ENCODE assay signal across 24 mouse cellular contexts in the genomic region with DNA sequence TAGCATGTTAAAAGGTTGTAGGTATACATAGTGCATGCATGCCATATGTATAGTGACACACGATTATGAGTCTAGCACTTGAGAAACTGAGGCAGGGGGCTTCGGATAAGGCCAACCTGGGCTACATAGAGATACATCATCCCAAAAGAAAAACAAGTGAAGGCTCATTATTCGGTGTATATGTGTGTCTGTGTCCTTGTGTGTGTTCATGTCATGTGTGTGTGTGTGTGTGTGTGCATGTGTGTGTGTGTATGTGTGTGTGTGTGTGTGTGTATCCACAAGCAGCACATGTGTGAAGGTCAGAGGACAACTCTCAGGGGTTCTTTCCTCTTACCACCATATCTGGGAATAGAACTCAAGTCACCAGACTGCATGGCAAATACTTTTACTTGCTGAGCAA. TPM values are rescaled to one million over a fixed set of nuclear protein-coding genes. Genes with fewer than 3 reads are reported as not detected.
DNase-seq lines count a peak whose midpoint lies in the region; ATAC-seq and TF ChIP-seq lines count a peak whose summit lies in the region.
"Had no signal": no experiment of that assay in that cellular context is flagged by ENCODE, and none has a peak within 500 bp of the region (broad histone marks: within the 10 kb centered on the region; RNA-seq: fewer than 3 reads in every experiment).

No protein-coding gene starts in this region.

- TF ChIP-seq POLR2A in bone marrow macrophage, adult 2 months (IDR thresholded peaks at IDR 0.05; ENCODE audit: borderline replicate concordance, low read depth, low read length), result no peak

- no peak overlapping the region for H3K4me3 ChIP-seq in heart, embryonic 11.5 days (ENCODE audit: low read depth, low read length)
- no peak overlapping the region for H3K4me3 ChIP-seq in heart, embryonic 15.5 days
- H3K4me3 ChIP-seq in bone marrow macrophage, adult 2 months (ENCODE audit: insufficient read depth, low read length), result no peak overlapping the region
- H3K4me3 ChIP-seq in heart, embryonic 16.5 days (ENCODE audit: low read length), result no peak overlapping the region
- H3K4me3 ChIP-seq in midbrain, embryonic 14.5 days (replicated peaks; ENCODE audit: low read depth, low read length), result no peak overlapping the region
- H3K4me3 ChIP-seq: embryonic facial prominence, embryonic 15.5 days; erythroblast, embryonic 14.5 days; forebrain, embryonic 10.5 days; gastrocnemius, adult 2 months; hindbrain, embryonic 12.5 days had no signal

- intact Hi-C loops in heart, postnatal 14 days (cut with DNase I), result no loop called here
- intact Hi-C loops in heart, postnatal 25 days (cut with DNase I), result no loop called here

- ATAC-seq in heart, embryonic 11.5 days (replicated peaks; ENCODE audit: insufficient number of reproducible peaks, low FRiP score, low TSS enrichment), result no peak
- ATAC-seq in heart, embryonic 15.5 days (replicated peaks; ENCODE audit: insufficient number of reproducible peaks, insufficient read depth, low FRiP score, low read depth), result no peak
- no peak for ATAC-seq in heart, embryonic 16.5 days (replicated peaks; ENCODE audit: extremely low read depth, insufficient read depth, low FRiP score)
- ATAC-seq in midbrain, embryonic 14.5 days (ENCODE audit: low FRiP score, low TSS enrichment), result no peak
- ATAC-seq: forebrain, embryonic 14.5 days; hindbrain, embryonic 16.5 days; inflammation-experienced regulatory T-cells, adult 6 months; intestine, postnatal 0 days had no signal

- no peak overlapping the region for H3K4me2 ChIP-seq in heart, embryonic 11.5 days
- no peak overlapping the region for H3K4me2 ChIP-seq in heart, embryonic 15.5 days
- H3K4me2 ChIP-seq in heart, embryonic 16.5 days (ENCODE audit: low read depth, low read length), result no peak overlapping the region
- H3K4me2 ChIP-seq in midbrain, embryonic 14.5 days (ENCODE audit: low read length), result no peak overlapping the region
- H3K4me2 ChIP-seq: embryonic facial prominence, embryonic 15.5 days; hindbrain, embryonic 12.5 days had no signal

- no peak overlapping the region for H3K9ac ChIP-seq in heart, embryonic 11.5 days (ENCODE audit: low read depth, low read length)
- H3K9ac ChIP-seq in heart, embryonic 15.5 days, result no peak overlapping the region
- H3K9ac ChIP-seq in heart, embryonic 16.5 days (ENCODE audit: low read length), result no peak overlapping the region
- H3K9ac ChIP-seq in midbrain, embryonic 14.5 days (replicated peaks; ENCODE audit: low read length), result no peak overlapping the region
- H3K9ac ChIP-seq: embryonic facial prominence, embryonic 15.5 days; hindbrain, embryonic 12.5 days had no signal

- DNase-seq in heart, postnatal 14 days, result no peak
- no peak for DNase-seq in heart, postnatal 25 days (ENCODE audit: low spot score)
- DNase-seq in midbrain, embryonic 14.5 days, result no peak
- DNase-seq: adrenal gland, postnatal 25 days; cerebellum, adult 2 months; cerebellum, postnatal 10 days; embryo, embryonic 11 days; gastrocnemius, adult 2 months; gastrocnemius, postnatal 25 days; kidney, adult 8-10 months had no signal

- H3K9me3 ChIP-seq in heart, embryonic 11.5 days (replicated peaks; ENCODE audit: control insufficient read depth, low read length), result no peaks in the 10 kb centered on the region
- H3K9me3 ChIP-seq in heart, embryonic 15.5 days (replicated peaks), result no peaks in the 10 kb centered on the region
- no peaks in the 10 kb centered on the region for H3K9me3 ChIP-seq in heart, embryonic 16.5 days (replicated peaks; ENCODE audit: control insufficient read depth, low read length)
- no peaks in the 10 kb centered on the region for H3K9me3 ChIP-seq in midbrain, embryonic 14.5 days (ENCODE audit: control insufficient read depth, low read length)
- H3K9me3 ChIP-seq: embryonic facial prominence, embryonic 15.5 days; forebrain, embryonic 10.5 days; hindbrain, embryonic 12.5 days had no signal

- no peaks in the 10 kb centered on the region for H3K27me3 ChIP-seq in heart, embryonic 11.5 days (ENCODE audit: control insufficient read depth, insufficient read depth, low read length)
- H3K27me3 ChIP-seq in heart, embryonic 15.5 days, result no peaks in the 10 kb centered on the region
- no peaks in the 10 kb centered on the region for H3K27me3 ChIP-seq in heart, embryonic 16.5 days (ENCODE audit: control insufficient read depth, insufficient read depth, low read length)
- no peaks in the 10 kb centered on the region for H3K27me3 ChIP-seq in midbrain, embryonic 14.5 days (ENCODE audit: control insufficient read depth, insufficient read depth, low read length)
- H3K27me3 ChIP-seq: embryonic facial prominence, embryonic 15.5 days; hindbrain, embryonic 12.5 days had no signal

- no peaks in the 10 kb centered on the region for H3K4me1 ChIP-seq in heart, embryonic 11.5 days (ENCODE audit: control insufficient read depth, insufficient read depth, low read length)
- H3K4me1 ChIP-seq in heart, embryonic 15.5 days (replicated peaks), result peaks cover 7% of the 10 kb centered on the region
- H3K4me1 ChIP-seq in bone marrow macrophage, adult 2 months (ENCODE audit: control insufficient read depth, insufficient read depth, low read length), result peaks cover 21% of the 10 kb centered on the region
- peaks cover 8% of the 10 kb centered on the region; the same call in 1 of the 2 replicates for H3K4me1 ChIP-seq in heart, embryonic 16.5 days (ENCODE audit: control insufficient read depth, insufficient read depth, low read length)
- no peaks in the 10 kb centered on the region for H3K4me1 ChIP-seq in midbrain, embryonic 14.5 days (ENCODE audit: control insufficient read depth, insufficient read depth, low read length)
- H3K4me1 ChIP-seq: embryonic facial prominence, embryonic 15.5 days; forebrain, embryonic 10.5 days; hindbrain, embryonic 12.5 days had no signal

- WGBS in heart, embryonic 11.5 days (ENCODE audit: insufficient replicate concordance), result 70% methylated on average over 3 of the region's 3 CpGs
- WGBS in heart, embryonic 15.5 days, result 84% methylated on average over 3 of the region's 3 CpGs
- 87% methylated on average over 3 of the region's 3 CpGs for WGBS in heart, embryonic 16.5 days
- 93% methylated on average over 3 of the region's 3 CpGs for WGBS in midbrain, embryonic 14.5 days

- H3K36me3 ChIP-seq in heart, embryonic 11.5 days (ENCODE audit: control insufficient read depth, insufficient read depth, low read length), result no peaks in the 10 kb centered on the region
- H3K36me3 ChIP-seq in heart, embryonic 15.5 days, result no peaks in the 10 kb centered on the region
- no peaks in the 10 kb centered on the region for H3K36me3 ChIP-seq in heart, embryonic 16.5 days (ENCODE audit: control insufficient read depth, insufficient read depth)
- H3K36me3 ChIP-seq in midbrain, embryonic 14.5 days (ENCODE audit: control insufficient read depth, insufficient read depth, low read length), result no peaks in the 10 kb centered on the region
- H3K36me3 ChIP-seq: embryonic facial prominence, embryonic 15.5 days; forebrain, embryonic 10.5 days; hindbrain, embryonic 12.5 days had no signal

- peak overlapping the region; percentile 74 for H3K27ac ChIP-seq in heart, embryonic 11.5 days (ENCODE audit: low read depth, low read length)
- peak overlapping the region; percentile 72 for H3K27ac ChIP-seq in heart, embryonic 15.5 days
- peak overlapping the region; percentile 81 for H3K27ac ChIP-seq in bone marrow macrophage, adult 2 months (ENCODE audit: insufficient read depth, low read depth, low read length)
- H3K27ac ChIP-seq in heart, embryonic 16.5 days (ENCODE audit: low read length), result peak overlapping the region; percentile 85
- H3K27ac ChIP-seq in midbrain, embryonic 14.5 days (replicated peaks; ENCODE audit: low read depth, low read length), result no peak overlapping the region
- H3K27ac ChIP-seq: embryonic facial prominence, embryonic 15.5 days; forebrain, embryonic 10.5 days; hindbrain, embryonic 12.5 days had no signal

- TF ChIP-seq CTCF in bone marrow macrophage, adult 2 months (IDR thresholded peaks at IDR 0.05; ENCODE audit: low read depth, low read length), result no peak

RNA-seq across cellular contexts. Expression of gene Gatm, which starts 28.8 kb away (rescaled TPM):
- 26.6 and 33.6 TPM in 2 replicates for polyA plus RNA-seq in heart, embryonic 11.5 days (2014; fragmentation: Nextera tagmentation; extraction: Ambion mirVana)
- 1 to 10 TPM; 5.3 to 6.3 TPM for total RNA-seq in heart, postnatal 14 days (2021)
- polyA plus RNA-seq in heart, embryonic 15.5 days (2015; fragmentation: Nextera tagmentation; extraction: Ambion mirVana), result 11.0 and 12.4 TPM in 2 replicates
- total RNA-seq in heart, postnatal 25 days (2021), result 1 to 10 TPM; 4.4 to 4.8 TPM
- 59.3 and 60.9 TPM in 2 replicates for polyA plus RNA-seq in bone marrow macrophage, adult 2 months (2012; ENCODE audit: insufficient read depth, insufficient read length, missing spikeins)
- polyA plus RNA-seq in heart, embryonic 16.5 days (2015; fragmentation: Nextera tagmentation; extraction: Ambion mirVana), result 8.3 and 10.5 TPM in 2 replicates
- 27.8 and 39.6 TPM in 2 replicates for polyA plus RNA-seq in midbrain, embryonic 14.5 days (2014; fragmentation: Nextera tagmentation; extraction: Ambion mirVana)

RNA-seq across cellular contexts. Expression of gene AA467197, which starts 54.5 kb away (rescaled TPM):
- 0.20 TPM in 1 of 2 replicates, not detected in the other for polyA plus RNA-seq in heart, embryonic 11.5 days (2014; fragmentation: Nextera tagmentation; extraction: Ambion mirVana)
- under 1 TPM in 1 of 2 experiments, not detected in 1; 0.46 TPM for total RNA-seq in heart, postnatal 14 days (2021)
- polyA plus RNA-seq in heart, embryonic 15.5 days (2015; fragmentation: Nextera tagmentation; extraction: Ambion mirVana), result 0.52 and 1.9 TPM in 2 replicates
- total RNA-seq in heart, postnatal 25 days (2021), result not detected
- not detected in 2 replicates for polyA plus RNA-seq in bone marrow macrophage, adult 2 months (2012; ENCODE audit: insufficient read depth, insufficient read length, missing spikeins)
- 0.90 and 4.4 TPM in 2 replicates for polyA plus RNA-seq in heart, embryonic 16.5 days (2015; fragmentation: Nextera tagmentation; extraction: Ambion mirVana)
- polyA plus RNA-seq in midbrain, embryonic 14.5 days (2014; fragmentation: Nextera tagmentation; extraction: Ambion mirVana), result 0.32 and 0.76 TPM in 2 replicates
- total RNA-seq: gastrocnemius, postnatal 25 days had no signal
- polyA plus RNA-seq: adrenal gland, adult 2 months; embryonic facial prominence, embryonic 11.5 days; erythroblast, embryonic 14.5 days had no signal
